Mouse (Mus musculus): Measurements from ENCODE around the gene Cln3.

GRCm38 (mm10) chr7:126586839-126587238 lies 1.2 kb upstream of the Cln3 start:
- TF ChIP-seq ETS1 (IDR thresholded peaks at IDR 0.05; ENCODE audit: low read depth, low read length) (no peak), CHD2 (IDR thresholded peaks at IDR 0.05; ENCODE audit: low read length) (no peak), EP300 (IDR thresholded peaks at IDR 0.05; ENCODE audit: low read depth in 1 of 2, low read length in 2 of 2) (no peak), POLR2A (IDR thresholded peaks at IDR 0.05; ENCODE audit: control insufficient read depth in 1 of 2, insufficient read depth in 1 of 2, low read depth in 1 of 2, low read length in 2 of 2, poor library complexity in 1 of 2) (no peak), ZKSCAN1 (IDR thresholded peaks at IDR 0.05; ENCODE audit: low read depth, low read length) (no peak), ZC3H11A (IDR thresholded peaks at IDR 0.05; ENCODE audit: low read depth, low read length) (no peak), RAD21 (IDR thresholded peaks at IDR 0.05; ENCODE audit: low read depth, low read length) (no peak), MYB (IDR thresholded peaks at IDR 0.05; ENCODE audit: low read depth, low read length) (no peak), HCFC1 (IDR thresholded peaks at IDR 0.05; ENCODE audit: low read depth, low read length) (no peak), CTCF (IDR thresholded peaks at IDR 0.05 in 2 of 3, conservative IDR thresholded peaks at IDR 0.05 in 1 of 3; ENCODE audit: control insufficient read depth in 1 of 3, insufficient read depth in 1 of 3, low read depth in 2 of 3, low read length in 3 of 3, poor library complexity in 1 of 3, severe bottlenecking in 1 of 3) (no peak), TCF12 (IDR thresholded peaks at IDR 0.05; ENCODE audit: low read depth, low read length) (no peak), TBP (IDR thresholded peaks at IDR 0.05; ENCODE audit: low read depth, low read length) (no peak), MXI1 (IDR thresholded peaks at IDR 0.05; ENCODE audit: low read depth, low read length) (no peak)

Measured in MEL (cell line).